Mouse (Mus musculus) limb, embryonic 11.5 days (tissue): Measurements from ENCODE around the gene Rnf215. TPM values are rescaled to one million over a fixed set of nuclear protein-coding genes. Genes with fewer than 3 reads are reported as not detected.

Experiments used
- microRNA-seq: library from miRNA; unstranded; fragments of <30 nt; microRNA quantifications from one replicate; pipeline ENCODE4, GENCODE M21; 2016
- polyA plus RNA-seq: library from polyadenylated mRNA; unstranded; fragments of >200 nt; fragmentation: Nextera tagmentation; extraction: Ambion mirVana; gene quantifications from 2 replicates; pipeline ENCODE4 v1.2.1, GENCODE M21; 2014

Rnf215 gene
- polyA plus RNA-seq, 1 experiment from 2014 or later = 24.3 TPM

Small RNA genes lying within 50 kb of the gene (microRNA-seq; reads per million reads assigned to microRNA genes)
- gene Mir3060 = 7.3 reads per million, percentile 17 among the genes with 10 or more reads in this experiment

Other genes with a start within 250 kb of the Rnf215 start
- 0.33 and 0.47 TPM in 2 replicates for gene 4921536K21Rik, start 240.1 kb upstream of the Rnf215 start, polyA plus RNA-seq
- gene Dusp18, start 240.0 kb upstream of the Rnf215 start, polyA plus RNA-seq = 13.7 and 14.5 TPM in 2 replicates
- 1.7 and 2.1 TPM in 2 replicates for gene Slc35e4, start 220.5 kb upstream of the Rnf215 start, polyA plus RNA-seq
- 24.2 and 28.9 TPM in 2 replicates for gene Tcn2, start 203.0 kb upstream of the Rnf215 start, polyA plus RNA-seq
- gene Pes1, start 171.2 kb upstream of the Rnf215 start, polyA plus RNA-seq = 81.9 and 87.4 TPM in 2 replicates
- gene 4930556J24Rik, start 158.4 kb upstream of the Rnf215 start, polyA plus RNA-seq = not detected in 2 replicates
- gene Gal3st1, start 151.6 kb upstream of the Rnf215 start, polyA plus RNA-seq = 2.6 and 3.2 TPM in 2 replicates
- gene Sec14l4, start 103.7 kb upstream of the Rnf215 start, polyA plus RNA-seq = not detected in 2 replicates
- gene Sec14l3, start 70.4 kb upstream of the Rnf215 start, polyA plus RNA-seq = not detected in 2 replicates
- gene Mtfp1, start 39.8 kb upstream of the Rnf215 start, polyA plus RNA-seq = 8.5 and 10.9 TPM in 2 replicates
- gene Sec14l2, start 11.8 kb upstream of the Rnf215 start, polyA plus RNA-seq = 1.9 and 2.2 TPM in 2 replicates
- 4.3 and 4.7 TPM in 2 replicates for gene Ccdc157, start 25.1 kb downstream of the Rnf215 start, polyA plus RNA-seq
- 98.3 and 112 TPM in 2 replicates for gene Sf3a1, start 25.1 kb downstream of the Rnf215 start, polyA plus RNA-seq
- gene Tbc1d10a, start 51.6 kb downstream of the Rnf215 start, polyA plus RNA-seq = 20.5 and 25.0 TPM in 2 replicates
- gene Castor1, start 83.0 kb downstream of the Rnf215 start, polyA plus RNA-seq = 1.1 and 1.5 TPM in 2 replicates
- not detected in 2 replicates for gene Osm, start 101.2 kb downstream of the Rnf215 start, polyA plus RNA-seq
- 0.04 and 0.05 TPM in 2 replicates for gene Lif, start 122.4 kb downstream of the Rnf215 start, polyA plus RNA-seq